Mouse (Mus musculus) layer of hippocampus, adult 2 months (tissue): ENCODE measurements around the gene Slc43a3. TPM values are rescaled to one million over a fixed set of nuclear protein-coding genes. Genes with fewer than 3 reads are reported as not detected.

Source experiments
- DNase-seq, 2 experiments: peaks; one replicate each; pipeline ENCODE4 v3.0.0; 2022; ENCODE audit warnings: low spot score in 2 of 2
- H3K27ac ChIP-seq: fragments of 200-600 bp; 2 replicates; pipeline ENCODE4 v1.8.1; 2022
- H3K4me3 ChIP-seq: fragments of 200-600 bp; 2 replicates; pipeline ENCODE4 v1.8.1; 2022; ENCODE audit warnings: mild to moderate bottlenecking
- CTCF ChIP-seq: fragments of 200-600 bp; conservative IDR thresholded peaks from 2 replicates; pipeline ENCODE4 v1.8.1; 2022; ENCODE audit warnings: antibody characterized with exemption, mild to moderate bottlenecking, moderate library complexity
- total RNA-seq, 2 experiments: library from RNA; stranded (reverse); gene quantifications; 2 replicates each; pipeline ENCODE4 v1.2.3; 2021

Slc43a3 gene
- total RNA-seq, 2 experiments from 2014 or later, result 0.61 to 0.84 TPM

DNA sequence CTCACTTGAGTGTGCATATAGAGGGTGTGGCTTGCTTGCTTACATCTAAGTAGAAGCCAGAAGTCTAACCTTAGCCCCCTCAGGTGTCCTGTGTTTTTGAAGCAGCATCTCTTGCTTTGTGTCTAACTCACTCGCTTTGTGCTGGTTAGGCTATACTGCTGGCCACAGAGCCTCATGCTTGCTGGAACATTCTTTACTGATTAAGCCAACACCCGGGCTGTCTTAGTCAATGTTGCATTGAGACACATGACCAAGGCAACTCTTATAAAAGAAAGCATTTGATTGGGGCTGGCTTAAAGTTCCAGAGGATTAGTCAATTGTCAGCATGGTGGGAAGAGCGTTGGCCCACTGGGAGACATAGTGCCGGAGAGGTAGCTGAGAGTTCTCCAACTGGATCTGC is 5.4 kb downstream of the Slc43a3 start:
- DNase-seq, result no peak
- no peak for TF ChIP-seq CTCF
- H3K27ac ChIP-seq, result no peak overlapping the region
- H3K4me3 ChIP-seq, result no peak overlapping the region

DNA sequence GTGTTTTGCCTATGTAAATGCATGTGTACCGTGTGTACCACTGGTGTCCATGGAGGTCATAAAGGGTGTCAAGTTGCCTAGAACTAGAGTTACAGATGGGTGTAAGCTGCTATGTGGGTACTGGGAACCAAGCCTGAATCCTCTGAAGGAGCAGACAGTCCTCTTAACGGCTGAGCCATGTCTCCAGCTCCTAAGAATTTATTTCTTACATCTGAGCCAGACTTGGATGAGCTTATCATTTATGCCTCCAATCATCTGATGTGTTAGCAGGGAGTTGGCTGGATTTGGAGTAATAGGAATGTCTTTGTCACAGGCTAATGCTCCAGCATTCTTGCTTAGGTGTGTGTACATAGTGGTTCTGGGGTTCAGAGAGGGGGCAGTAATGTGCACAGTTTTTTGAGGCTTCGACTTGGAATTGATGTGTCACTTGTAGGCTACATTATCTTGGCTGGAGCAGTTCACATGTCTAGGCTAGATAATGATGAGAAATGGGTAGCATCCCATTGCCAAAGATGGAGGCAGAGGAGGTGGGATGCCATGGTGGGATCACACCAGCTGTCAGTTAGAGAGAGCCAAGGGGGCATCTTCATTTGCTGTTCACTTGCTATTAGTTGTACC is 10.9 kb downstream of the Slc43a3 start:
- TF ChIP-seq CTCF, result no peak
- Histone ChIP-seq H3K4me3 (no peak overlapping the region), H3K27ac (no peak overlapping the region)
- DNase-seq, result no peak

DNA sequence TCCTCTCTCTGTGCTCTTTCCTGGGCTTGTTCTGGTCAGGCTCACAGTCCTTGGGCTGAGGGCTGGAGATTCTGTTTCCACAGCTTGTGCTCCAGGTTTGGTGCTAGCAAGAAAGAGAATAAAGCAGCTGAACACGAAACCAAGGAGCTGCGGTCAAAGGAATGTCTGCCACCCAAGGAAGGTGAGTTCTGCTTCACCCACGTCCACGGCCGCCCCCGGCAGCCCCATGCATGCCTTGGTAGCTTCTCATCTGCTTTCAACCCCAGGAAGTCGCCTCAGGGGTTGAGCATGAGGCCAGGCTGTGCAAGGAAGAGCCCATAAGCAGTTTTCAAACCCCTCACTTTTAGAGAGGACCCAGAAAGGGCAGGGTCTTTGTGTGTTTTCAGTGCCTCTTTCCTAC is 11.9 kb downstream of the Slc43a3 start:
- H3K27ac ChIP-seq, result no peak overlapping the region

DNA sequence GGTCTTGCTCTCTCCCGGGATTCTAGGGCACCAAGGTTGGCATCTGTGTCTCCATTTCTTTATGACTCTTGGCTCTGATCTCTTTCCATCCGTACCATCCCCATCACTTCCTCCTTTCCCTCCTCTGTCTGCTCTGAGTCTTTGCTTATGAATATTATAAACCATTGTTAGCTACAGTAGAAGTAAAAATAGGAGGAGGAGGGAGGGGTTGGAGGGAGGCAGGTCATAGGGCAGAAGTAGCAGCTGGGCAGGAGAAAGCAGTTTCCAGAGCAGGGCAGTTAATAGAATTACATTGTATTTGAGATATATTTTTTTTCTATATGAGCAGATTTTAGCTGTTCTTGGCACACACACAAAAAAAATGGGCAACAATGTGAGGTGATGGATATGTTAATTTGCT is 12.3 kb downstream of the Slc43a3 start:
- no peak for DNase-seq
- no peak for TF ChIP-seq CTCF
- no peak overlapping the region for H3K4me3 ChIP-seq
- no peak overlapping the region for H3K27ac ChIP-seq

More for the DNA sequence above, 11.9 kb downstream of the Slc43a3 start:
- DNase-seq, result no peak
- no peak overlapping the region for H3K4me3 ChIP-seq
- TF ChIP-seq CTCF, result no peak

DNA sequence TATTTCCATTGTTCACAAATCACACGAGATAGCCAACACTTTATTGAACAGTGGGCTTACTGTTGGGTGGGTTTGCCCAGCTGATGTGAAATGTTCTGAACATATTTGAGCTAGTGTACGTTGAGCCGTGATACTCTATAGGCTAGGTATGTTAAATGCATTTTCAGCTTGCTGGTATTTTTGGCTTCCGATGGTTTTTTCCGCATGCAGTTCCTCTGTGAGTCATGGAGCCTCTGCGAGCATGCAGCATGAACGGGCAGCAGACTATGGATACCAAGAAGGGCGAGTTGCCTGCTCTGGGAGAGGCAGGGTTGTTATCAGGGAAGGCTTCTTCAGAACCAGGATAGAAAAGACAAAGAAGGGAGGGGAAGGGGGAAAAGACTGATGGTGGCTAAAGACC is 14.6 kb downstream of the Slc43a3 start:
- Histone ChIP-seq H3K4me3 (no peak overlapping the region), H3K27ac (no peak overlapping the region)
- no peak for DNase-seq
- no peak for TF ChIP-seq CTCF

DNA sequence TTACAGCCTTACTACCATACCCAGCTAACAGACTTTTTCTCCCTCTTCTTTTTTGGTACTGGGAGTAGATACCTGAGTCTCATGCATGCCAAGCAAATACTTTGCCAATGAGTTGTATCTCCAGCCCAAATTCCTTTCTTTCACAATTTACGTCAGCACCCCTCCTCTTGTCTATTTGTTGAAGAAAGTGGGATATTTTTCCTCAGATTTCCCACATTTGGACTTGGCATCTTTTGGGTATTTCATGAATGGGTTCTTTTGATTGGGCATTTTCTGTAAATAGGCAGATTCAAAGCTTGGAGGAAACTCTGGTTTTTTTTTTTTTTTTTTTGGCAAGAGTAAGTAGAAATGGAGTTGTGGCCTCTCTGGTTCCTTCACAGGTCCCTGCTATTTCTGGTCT is 15.9 kb downstream of the Slc43a3 start:
- TF ChIP-seq CTCF, result no peak
- no peak for DNase-seq
- no peak overlapping the region for H3K27ac ChIP-seq
- H3K4me3 ChIP-seq, result no peak overlapping the region

DNA sequence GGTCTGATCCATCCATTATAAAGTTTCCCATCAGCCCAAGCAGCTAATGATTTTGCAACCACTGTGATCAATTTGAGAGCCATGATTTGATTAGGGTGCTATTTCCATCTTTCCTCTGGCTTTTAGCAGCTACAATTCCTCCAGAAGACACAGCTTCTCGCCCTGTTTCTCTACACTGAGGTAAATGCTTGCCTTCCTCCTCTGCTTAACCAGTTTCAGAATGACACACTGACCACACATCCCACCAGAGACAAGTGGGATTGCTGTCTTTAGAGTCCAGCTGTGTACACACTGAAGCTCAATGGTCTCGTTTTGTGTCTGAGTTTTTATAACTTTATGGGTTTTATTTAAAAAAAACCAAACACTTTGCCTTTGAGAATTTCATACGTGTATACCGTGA is 16.3 kb downstream of the Slc43a3 start:
- no peak overlapping the region for H3K27ac ChIP-seq
- H3K4me3 ChIP-seq, result no peak overlapping the region
- no peak for DNase-seq
- TF ChIP-seq CTCF, result no peak

DNA sequence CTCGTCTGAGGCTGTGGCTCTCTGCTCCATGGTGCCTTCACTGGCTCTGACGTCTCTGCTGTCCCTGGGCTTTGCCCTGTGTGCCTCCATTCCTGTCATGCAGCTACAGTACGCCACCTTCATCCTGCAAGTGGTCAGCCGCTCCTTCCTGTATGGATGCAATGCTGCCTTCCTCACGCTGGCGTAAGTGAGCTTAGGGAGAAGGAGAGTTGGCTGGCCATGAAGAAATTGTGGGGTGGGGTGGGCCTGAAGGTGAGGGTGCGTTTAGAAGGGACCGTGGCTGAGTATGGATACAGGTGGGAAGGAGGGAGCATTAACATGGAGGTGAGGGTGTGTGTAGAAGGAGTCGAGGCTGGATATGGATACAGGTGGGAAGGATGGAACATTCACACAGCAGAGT is 19.1 kb downstream of the Slc43a3 start:
- DNase-seq, result no peak
- Histone ChIP-seq H3K27ac (no peak overlapping the region), H3K4me3 (no peak overlapping the region)
- TF ChIP-seq CTCF, result no peak

DNA sequence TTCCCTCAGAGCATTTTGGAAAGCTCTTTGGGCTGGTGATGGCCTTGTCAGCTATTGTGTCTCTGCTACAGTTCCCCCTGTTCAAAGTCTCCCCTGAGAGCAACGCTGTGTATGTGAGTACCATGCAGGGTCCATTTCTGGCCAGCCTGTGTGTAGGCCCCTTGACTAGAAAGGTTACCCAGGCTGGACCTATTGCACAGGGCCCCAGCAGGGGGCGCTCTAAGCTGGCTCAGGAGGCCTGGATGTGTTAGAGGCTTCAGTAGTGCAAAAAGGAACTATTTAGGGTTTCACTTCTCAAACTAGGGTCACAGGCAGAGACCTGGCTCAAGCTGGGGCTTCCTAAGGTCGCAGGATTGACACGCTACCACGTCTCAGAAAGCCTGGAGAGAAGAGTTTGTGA is 19.9 kb downstream of the Slc43a3 start:
- no peak overlapping the region for H3K4me3 ChIP-seq
- no peak overlapping the region for H3K27ac ChIP-seq
- DNase-seq, result peak; percentile 38 to 67
- TF ChIP-seq CTCF, result peak; percentile 98

DNA sequence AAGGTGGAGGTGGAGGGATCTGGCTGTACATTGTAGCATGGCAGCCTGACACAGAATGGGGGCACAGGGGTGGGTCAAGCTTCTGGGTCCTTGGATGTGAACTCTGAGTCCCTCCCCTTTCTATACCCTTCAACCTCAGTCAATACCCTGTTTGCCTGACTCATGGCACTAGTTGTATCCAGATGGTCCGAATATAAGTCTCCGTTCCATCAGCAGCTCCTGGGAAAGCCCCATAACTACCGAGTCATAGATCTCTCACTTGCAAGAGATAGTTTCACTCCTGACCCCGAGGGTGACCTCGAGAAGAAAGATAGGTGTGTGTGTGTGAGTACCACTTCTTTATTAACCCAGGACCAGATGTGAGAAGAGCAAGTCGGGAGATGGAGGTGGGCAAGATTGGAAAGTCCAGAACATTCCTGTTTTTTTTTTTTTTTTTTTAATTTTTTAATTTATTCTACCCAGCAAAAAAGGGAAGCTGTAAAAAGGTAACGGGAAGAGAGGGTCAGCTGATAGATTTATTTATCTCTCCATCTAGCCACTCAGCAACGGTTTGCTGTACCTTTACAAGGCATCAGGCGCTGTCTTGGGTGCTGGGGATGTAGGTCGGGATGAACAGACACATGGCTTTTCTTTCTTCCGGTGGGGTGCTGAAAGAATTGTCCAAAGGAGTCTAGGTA is 22.3 kb downstream of the Slc43a3 start:
- no peak for TF ChIP-seq CTCF
- DNase-seq, result no peak

DNA sequence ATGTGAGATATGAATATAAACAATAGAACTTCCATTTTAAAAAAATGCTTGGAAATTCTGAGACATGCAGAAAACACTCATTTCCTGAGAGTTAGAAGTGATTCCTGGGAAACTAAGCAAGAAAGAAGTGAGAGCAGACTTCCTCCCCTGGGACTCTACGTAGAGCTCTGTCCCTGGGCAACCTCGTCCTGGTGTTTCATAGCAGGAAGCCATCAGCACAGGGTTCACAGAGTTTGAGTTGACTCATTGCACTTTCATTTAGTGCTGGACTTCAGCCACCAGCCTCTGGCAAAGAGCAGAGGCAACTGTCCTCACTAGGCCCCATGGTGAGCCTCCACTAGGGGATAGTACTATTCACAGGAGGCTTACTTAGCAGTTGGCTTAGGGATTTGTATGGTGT is 24.9 kb downstream of the Slc43a3 start:
- Histone ChIP-seq H3K4me3 (no peak overlapping the region), H3K27ac (no peak overlapping the region)
- DNase-seq, result no peak
- no peak for TF ChIP-seq CTCF

More for the DNA sequence above, 22.3 kb downstream of the Slc43a3 start:
- Histone ChIP-seq H3K27ac (no peak overlapping the region), H3K4me3 (no peak overlapping the region)

DNA sequence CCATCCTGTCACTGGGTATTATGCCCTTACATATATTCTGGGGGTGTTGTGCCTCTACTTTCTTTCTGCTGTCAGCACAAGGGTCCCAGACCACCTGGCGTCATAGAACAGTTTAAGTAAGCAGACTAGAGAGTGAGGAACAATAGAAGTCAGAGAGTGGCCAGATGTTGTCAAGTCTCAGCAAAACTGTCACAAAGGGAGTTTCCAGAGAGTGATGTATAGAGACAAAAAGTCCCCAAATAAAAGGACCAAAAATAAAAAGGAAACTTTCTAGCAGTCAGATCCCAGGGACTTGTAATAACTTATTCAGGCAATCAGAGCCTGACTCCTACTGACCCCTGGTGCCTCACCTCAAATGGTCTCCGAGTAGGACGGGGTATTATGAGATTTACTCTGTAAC is 25.5 kb downstream of the Slc43a3 start:
- no peak for TF ChIP-seq CTCF
- Histone ChIP-seq H3K27ac (no peak overlapping the region), H3K4me3 (no peak overlapping the region)
- no peak for DNase-seq

DNA sequence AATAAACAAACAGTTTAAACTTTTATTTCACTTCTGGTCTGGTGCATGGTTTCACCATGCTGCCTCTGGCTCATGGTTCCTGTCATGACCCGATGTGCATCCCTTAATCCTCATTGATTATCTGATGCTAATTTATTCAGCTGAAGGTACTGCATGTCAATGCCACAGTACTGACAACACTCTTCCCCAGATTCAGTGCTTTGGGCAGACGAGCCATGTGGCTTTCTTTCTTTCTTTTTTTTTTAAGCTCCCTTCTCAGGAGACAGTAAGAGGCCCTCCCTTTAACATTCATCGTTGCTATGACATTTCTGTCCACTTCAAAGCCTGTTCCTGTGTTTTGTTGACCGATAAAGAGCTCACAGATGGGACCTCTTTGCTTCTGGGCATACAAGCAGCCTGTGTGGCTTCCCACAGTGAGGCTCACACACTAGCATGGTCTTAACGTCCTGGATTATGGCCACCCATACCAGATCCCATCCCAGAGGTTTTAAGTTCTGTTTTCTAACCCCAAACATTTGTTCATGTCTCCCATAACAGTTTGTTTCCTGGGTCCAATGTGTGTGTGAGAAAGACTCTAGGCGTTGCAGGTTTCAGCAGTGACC is 26.6 kb downstream of the Slc43a3 start:
- no peak for TF ChIP-seq CTCF
- DNase-seq, result no peak
- H3K4me3 ChIP-seq, result no peak overlapping the region
- no peak overlapping the region for H3K27ac ChIP-seq
